Mouse (Mus musculus): ENCODE results near the gene Smarcad1. TPM values are rescaled to one million over a fixed set of nuclear protein-coding genes. Genes with fewer than 3 reads are reported as not detected.
"Not testable (repeated sequence)": the region's sequence is repeated elsewhere in the genome, so short reads cannot be mapped to it uniquely, and the experiment has no call there.

Gene Smarcad1
- 21.9 and 22.3 TPM in 2 replicates for polyA plus RNA-seq (2012; rRNA removed)

DNA sequence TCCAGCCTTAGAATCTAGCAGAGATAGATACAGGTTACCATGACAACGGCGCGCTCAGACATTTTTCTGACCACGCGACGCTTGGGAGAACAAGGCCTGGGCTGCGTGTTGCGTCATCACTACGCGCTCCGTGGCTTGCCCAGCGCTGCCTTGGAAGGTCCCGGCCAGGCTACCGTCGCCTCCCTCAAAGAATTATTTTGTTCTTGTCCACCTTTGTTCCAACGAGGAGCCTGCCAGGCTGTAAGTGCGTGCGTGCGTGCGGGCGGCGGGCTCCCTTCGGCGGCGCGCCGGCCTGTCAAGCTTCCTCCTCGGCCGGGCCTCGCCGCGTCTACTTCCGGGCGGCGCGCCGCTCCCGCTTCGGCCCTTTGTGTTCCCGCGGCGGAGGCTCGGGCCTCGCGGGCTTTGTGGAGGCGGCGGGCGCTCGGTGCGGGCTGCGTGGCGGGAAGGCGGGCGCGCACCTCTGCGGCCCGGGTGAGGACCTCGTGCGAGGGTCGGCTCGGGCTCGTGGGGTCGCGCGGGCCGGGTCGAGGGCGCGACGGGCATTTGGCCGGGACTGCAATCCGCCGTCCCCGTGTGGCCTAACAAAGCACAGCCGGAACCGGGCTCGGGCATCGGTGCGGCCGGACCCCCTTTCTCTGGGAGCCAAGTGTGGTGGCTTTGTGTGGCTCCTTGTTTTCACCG, at the start of gene Smarcad1:
Gene Smarcad1, plus strand, starts transcription at position 93 of the 681 bp plus-strand sequence.
- TF ChIP-seq CTCF (IDR thresholded peaks at IDR 0.05; ENCODE audit: extremely low read depth, insufficient read depth, low read length) (no peak), POLR2A (IDR thresholded peaks at IDR 0.05; ENCODE audit: extremely low read depth, insufficient read depth, low read length) (peak; percentile 51)
- Histone ChIP-seq H3K4me1 (ENCODE audit: control insufficient read depth, insufficient read depth, low read length) (peaks cover 4% of the 10 kb centered on the region), H3K4me3 (ENCODE audit: insufficient read depth, low read length) (peak within 1 kb of the TSS; percentile 48), H3K27ac (ENCODE audit: insufficient read depth, low read length) (peak within 1 kb of the TSS; percentile 75)

DNA sequence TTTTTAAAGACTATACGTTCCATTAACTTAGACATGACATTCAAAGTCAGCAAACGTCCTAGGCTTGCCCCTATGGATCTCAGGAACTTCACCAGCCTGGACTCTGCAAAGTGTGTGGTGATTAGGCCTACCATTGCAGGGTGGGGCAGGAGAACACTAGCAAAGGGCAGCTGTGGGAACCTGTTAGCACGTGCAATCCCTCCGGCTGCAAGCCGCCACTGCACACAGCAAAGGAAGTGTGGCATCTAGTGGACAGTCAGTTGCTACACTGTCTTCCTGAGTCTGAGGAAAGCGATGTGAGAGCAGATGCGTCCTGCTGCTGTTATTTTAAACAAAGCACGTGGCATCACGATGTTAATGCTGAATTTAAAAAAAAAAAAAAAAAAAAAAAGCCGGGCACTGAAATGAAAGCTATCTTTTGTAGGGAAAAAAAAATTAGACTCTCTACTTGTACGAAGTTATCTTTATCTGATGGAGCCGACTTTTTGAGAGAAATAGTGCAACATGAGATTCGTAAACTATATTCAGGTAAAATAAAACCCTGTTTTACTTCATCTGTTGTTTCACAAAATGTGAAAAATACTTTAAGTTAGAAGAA, 45.5 kb upstream of the Smarcad1 start:
- TF ChIP-seq CTCF (IDR thresholded peaks at IDR 0.05; ENCODE audit: extremely low read depth, insufficient read depth, low read length) (peak; percentile 59), POLR2A (IDR thresholded peaks at IDR 0.05; ENCODE audit: extremely low read depth, insufficient read depth, low read length) (no peak)
- no peak overlapping the region for H3K4me3 ChIP-seq (ENCODE audit: insufficient read depth, low read length)
- H3K27ac ChIP-seq (ENCODE audit: insufficient read depth, low read length), result no peak overlapping the region
- no peaks in the 10 kb centered on the region for H3K4me1 ChIP-seq (ENCODE audit: control insufficient read depth, insufficient read depth, low read length)

DNA sequence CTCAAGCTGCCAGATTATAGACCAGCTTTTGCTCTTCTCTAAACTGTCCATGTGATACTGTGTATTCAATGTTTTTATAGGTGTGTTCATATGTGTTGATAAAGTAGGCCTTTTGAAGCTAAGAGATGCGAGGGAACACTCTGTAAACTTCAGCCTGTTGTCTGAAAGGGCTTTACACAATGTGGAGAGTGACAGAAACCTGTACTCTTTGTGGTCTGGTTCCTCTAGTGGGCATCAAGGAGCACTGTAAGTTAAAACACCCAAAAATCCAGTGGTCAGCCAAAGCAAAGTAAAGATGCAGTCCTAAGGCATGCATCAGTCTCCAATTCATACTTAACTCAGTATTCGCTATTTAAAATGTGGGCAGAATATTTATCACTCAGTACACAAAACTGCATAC, 44.6 kb upstream of the Smarcad1 start:
- Histone ChIP-seq H3K4me3 (ENCODE audit: insufficient read depth, low read length) (no peak overlapping the region), H3K4me1 (ENCODE audit: control insufficient read depth, insufficient read depth, low read length) (no peaks in the 10 kb centered on the region), H3K27ac (ENCODE audit: insufficient read depth, low read length) (no peak overlapping the region)
- TF ChIP-seq CTCF (IDR thresholded peaks at IDR 0.05; ENCODE audit: extremely low read depth, insufficient read depth, low read length), result no peak
- TF ChIP-seq POLR2A (IDR thresholded peaks at IDR 0.05; ENCODE audit: extremely low read depth, insufficient read depth, low read length), result no peak

DNA sequence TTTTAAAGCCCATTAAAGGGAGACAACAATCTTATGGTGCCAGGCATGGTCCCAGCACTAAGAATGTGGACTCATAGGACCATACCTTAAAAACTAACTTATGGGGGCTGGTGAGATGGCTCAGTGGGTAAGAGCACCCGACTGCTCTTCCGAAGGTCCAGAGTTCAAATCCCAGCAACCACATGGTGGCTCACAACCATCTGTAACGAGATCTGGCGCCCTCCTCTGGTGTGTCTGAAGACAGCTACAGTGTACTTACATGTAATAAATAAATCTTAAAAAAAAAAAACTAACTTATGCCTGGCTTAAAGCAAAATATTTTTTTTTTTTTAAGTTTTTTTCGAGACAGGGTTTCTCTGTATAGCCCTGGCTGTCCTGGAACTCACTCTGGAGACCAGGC, 41.6 kb upstream of the Smarcad1 start:
- not testable (repeated sequence) for H3K4me3 ChIP-seq (ENCODE audit: insufficient read depth, low read length); H3K4me1 ChIP-seq (ENCODE audit: control insufficient read depth, insufficient read depth, low read length); H3K27ac ChIP-seq (ENCODE audit: insufficient read depth, low read length)

DNA sequence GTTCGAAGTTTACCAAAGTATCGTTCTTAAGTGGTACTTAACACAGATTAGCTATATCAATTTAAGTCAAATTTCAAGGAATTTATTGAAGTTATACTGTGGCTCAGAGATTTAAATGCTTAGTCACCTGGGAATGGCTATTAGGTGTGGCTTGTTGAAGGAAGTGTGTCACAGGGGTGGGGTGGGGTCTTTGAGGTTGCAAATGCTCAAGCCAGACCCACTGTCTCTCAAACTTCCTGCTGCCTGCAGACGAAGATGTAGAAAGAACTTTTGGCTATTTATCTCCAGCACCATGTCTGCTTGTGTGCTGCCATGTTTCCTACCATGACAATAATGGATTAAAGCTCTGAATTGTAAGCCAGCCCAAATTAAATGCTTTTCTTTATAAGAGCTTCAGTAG, 40.2 kb upstream of the Smarcad1 start:
- no peak overlapping the region for H3K4me3 ChIP-seq (ENCODE audit: insufficient read depth, low read length)
- no peaks in the 10 kb centered on the region for H3K4me1 ChIP-seq (ENCODE audit: control insufficient read depth, insufficient read depth, low read length)
- no peak overlapping the region for H3K27ac ChIP-seq (ENCODE audit: insufficient read depth, low read length)
- TF ChIP-seq POLR2A (IDR thresholded peaks at IDR 0.05; ENCODE audit: extremely low read depth, insufficient read depth, low read length), result no peak
- TF ChIP-seq CTCF (IDR thresholded peaks at IDR 0.05; ENCODE audit: extremely low read depth, insufficient read depth, low read length), result no peak

DNA sequence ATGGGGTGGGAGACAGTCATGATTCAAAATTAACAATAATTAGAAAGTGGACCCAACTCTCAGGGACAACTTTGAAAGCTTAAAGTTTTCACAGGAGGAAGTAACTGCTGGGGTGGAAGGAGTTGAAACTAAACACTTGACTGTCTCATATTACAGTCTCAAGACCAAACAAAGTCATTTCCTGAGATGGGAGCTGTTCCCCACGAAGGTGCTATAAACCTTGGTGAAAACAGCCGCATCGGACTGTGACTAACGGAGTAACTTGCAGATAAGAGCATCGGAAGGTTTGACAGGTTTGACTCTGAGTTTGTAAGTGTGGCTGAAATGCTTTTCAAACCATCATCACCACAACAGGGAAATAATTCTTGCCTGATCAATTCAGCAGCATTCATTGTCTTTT, 33.5 kb upstream of the Smarcad1 start:
- H3K4me1 ChIP-seq (ENCODE audit: control insufficient read depth, insufficient read depth, low read length), result no peaks in the 10 kb centered on the region
- H3K27ac ChIP-seq (ENCODE audit: insufficient read depth, low read length), result no peak overlapping the region
- no peak for TF ChIP-seq CTCF (IDR thresholded peaks at IDR 0.05; ENCODE audit: extremely low read depth, insufficient read depth, low read length)
- no peak for TF ChIP-seq POLR2A (IDR thresholded peaks at IDR 0.05; ENCODE audit: extremely low read depth, insufficient read depth, low read length)
- no peak overlapping the region for H3K4me3 ChIP-seq (ENCODE audit: insufficient read depth, low read length)

DNA sequence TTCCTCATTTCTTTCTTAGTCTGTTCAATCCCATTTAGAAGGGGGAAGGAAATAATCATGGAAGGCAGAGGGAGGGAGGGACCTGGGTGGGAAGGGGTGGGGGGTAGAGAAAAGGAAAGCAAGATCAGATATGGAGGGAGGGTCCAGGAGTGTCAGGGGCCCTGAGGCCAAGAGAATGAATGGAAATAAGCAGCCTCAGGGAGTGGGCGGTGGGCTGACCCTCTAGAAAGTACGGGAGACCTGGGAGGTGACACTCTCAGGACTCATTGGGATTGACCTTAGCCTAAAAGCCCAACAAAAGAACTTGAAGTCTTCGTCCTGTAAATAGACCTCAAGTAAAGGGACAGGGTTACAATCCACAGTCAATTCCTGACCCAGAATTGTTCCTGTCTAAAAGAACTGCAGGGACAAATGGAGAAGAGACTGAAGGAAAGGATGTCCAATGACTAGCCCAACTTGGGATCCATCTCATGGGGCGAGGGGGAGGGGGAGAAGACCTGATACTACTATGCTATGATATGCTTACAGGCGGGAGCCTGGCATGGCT, 30.9 kb upstream of the Smarcad1 start:
- no peak for TF ChIP-seq CTCF (IDR thresholded peaks at IDR 0.05; ENCODE audit: extremely low read depth, insufficient read depth, low read length)
- no peak for TF ChIP-seq POLR2A (IDR thresholded peaks at IDR 0.05; ENCODE audit: extremely low read depth, insufficient read depth, low read length)
- H3K4me1 ChIP-seq (ENCODE audit: control insufficient read depth, insufficient read depth, low read length), result no peaks in the 10 kb centered on the region

DNA sequence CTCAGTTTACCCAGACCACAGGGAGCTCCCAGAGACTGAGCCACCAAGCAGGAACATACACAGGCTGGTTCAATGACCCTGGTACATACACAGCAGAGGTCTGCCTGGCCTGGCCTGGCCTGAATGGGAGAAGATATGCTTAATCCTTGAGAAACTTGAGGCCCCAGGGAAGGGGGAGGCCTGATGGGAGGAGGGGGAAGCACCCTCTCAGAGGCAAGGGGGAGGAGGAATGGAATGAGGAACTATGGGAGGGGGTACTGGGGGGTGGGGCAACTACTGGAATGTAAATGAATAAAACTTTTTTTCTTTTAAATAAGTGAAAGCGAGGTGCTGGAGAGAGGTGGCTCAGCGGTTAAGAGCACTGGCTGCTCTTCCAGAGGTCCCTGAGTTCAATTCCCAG, 30.2 kb upstream of the Smarcad1 start:
- H3K4me1 ChIP-seq (ENCODE audit: control insufficient read depth, insufficient read depth, low read length), result no peaks in the 10 kb centered on the region
- H3K4me3 ChIP-seq (ENCODE audit: insufficient read depth, low read length), result no peak overlapping the region
- no peak for TF ChIP-seq CTCF (IDR thresholded peaks at IDR 0.05; ENCODE audit: extremely low read depth, insufficient read depth, low read length)
- no peak overlapping the region for H3K27ac ChIP-seq (ENCODE audit: insufficient read depth, low read length)

More for the DNA sequence above, 30.9 kb upstream of the Smarcad1 start:
- no peak overlapping the region for H3K4me3 ChIP-seq (ENCODE audit: insufficient read depth, low read length)
- H3K27ac ChIP-seq (ENCODE audit: insufficient read depth, low read length), result no peak overlapping the region

DNA sequence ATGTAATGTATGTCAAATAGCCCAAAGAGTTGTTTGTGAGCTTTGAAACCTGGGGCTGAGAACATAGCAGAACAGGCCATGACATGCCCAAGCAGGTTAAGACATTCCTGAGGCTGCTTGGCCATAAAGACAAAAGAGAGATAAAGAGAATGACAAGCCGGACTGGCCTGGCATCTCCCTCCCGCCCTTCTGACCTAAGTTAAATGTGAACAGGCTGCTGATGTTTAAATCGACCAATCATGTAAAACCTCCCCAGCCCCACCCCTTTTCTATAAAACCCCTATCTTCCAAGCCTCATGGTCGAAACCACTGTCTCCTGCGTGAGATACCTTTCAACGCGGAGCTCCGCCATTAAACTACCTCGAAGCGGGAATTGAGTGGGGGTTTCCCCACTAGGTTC, 24.8 kb upstream of the Smarcad1 start:
- Histone ChIP-seq H3K27ac (ENCODE audit: insufficient read depth, low read length) (no peak overlapping the region), H3K4me1 (ENCODE audit: control insufficient read depth, insufficient read depth, low read length) (no peaks in the 10 kb centered on the region), H3K4me3 (ENCODE audit: insufficient read depth, low read length) (no peak overlapping the region)
- TF ChIP-seq CTCF (IDR thresholded peaks at IDR 0.05; ENCODE audit: extremely low read depth, insufficient read depth, low read length) (no peak), POLR2A (IDR thresholded peaks at IDR 0.05; ENCODE audit: extremely low read depth, insufficient read depth, low read length) (no peak)

DNA sequence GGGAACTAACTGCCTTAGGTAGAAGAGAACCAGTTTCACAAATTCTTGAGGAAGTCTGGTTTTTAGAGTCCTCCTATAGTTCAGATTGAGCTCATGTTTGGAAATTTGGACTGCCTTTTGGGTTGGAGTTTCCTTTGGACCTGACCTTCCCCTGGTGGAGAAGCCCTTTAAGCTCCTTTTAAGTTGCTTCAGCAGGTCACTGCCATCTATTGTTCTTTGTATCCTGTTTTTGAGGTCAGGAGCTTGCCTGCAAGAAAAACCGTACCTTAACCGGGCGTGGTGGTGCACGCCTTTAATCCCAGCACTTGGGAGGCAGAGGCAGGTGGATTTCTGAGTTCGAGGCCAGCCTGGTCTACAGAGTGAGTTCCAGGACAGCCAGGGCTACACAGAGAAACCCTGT, 23.4 kb upstream of the Smarcad1 start:
- H3K4me1 ChIP-seq (ENCODE audit: control insufficient read depth, insufficient read depth, low read length); H3K27ac ChIP-seq (ENCODE audit: insufficient read depth, low read length); H3K4me3 ChIP-seq (ENCODE audit: insufficient read depth, low read length): not testable (repeated sequence)
